Mouse (Mus musculus): ENCODE data around the gene 1110059E24Rik.

1110059E24Rik gene

GRCm38 (mm10) chr19:21579896-21580295 lies 72.9 kb downstream of the 1110059E24Rik start:
- no peak for DNase-seq (ENCODE audit: extremely low read depth, low read depth, low spot score)

- no peak for DNase-seq (ENCODE audit: extremely low read depth, low read depth, low spot score)
Measured at GRCm38 (mm10) chr19:21577443-21577842, 75.3 kb downstream of the 1110059E24Rik start.

- no peak for DNase-seq (ENCODE audit: extremely low read depth, low read depth, low spot score)
Measured at GRCm38 (mm10) chr19:21571986-21572385, 80.8 kb downstream of the 1110059E24Rik start.

- DNase-seq (ENCODE audit: extremely low read depth, low read depth, low spot score): no peak
Measured at GRCm38 (mm10) chr19:21571223-21571980, 81.4 kb downstream of the 1110059E24Rik start.

GRCm38 (mm10) chr19:21570778-21571177 lies 82.0 kb downstream of the 1110059E24Rik start:
- DNase-seq (ENCODE audit: extremely low read depth, low read depth, low spot score): no peak

GRCm38 (mm10) chr19:21568528-21569185 lies 84.1 kb downstream of the 1110059E24Rik start:
- DNase-seq (ENCODE audit: extremely low read depth, low read depth, low spot score): no peak

DNA sequence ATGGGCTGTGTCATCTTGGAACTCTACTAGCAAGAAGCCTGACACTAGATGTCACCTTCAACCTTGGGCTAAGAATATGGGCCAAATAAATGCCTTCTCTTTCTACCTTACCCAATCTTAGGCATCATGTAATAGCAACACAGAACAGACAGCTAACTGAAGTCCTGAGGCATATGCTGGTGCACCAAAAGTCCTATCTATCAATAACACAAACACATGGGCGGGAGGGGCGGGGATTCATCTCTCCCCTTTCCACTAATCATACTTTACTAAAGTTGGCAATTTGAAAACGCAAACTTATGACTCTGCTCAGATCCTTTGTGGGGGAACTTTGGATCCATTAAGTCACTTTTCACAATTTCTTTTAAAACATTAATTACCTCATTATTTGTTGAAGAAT lies 84.8 kb downstream of the 1110059E24Rik start:
- DNase-seq (ENCODE audit: extremely low read depth, low read depth, low spot score): no peak

- no peak for DNase-seq (ENCODE audit: extremely low read depth, low read depth, low spot score)
Measured at GRCm38 (mm10) chr19:21566484-21566883, 86.3 kb downstream of the 1110059E24Rik start.

- no peak for DNase-seq (ENCODE audit: extremely low read depth, low read depth, low spot score)
Measured at GRCm38 (mm10) chr19:21564461-21564797, 88.3 kb downstream of the 1110059E24Rik start.

DNA sequence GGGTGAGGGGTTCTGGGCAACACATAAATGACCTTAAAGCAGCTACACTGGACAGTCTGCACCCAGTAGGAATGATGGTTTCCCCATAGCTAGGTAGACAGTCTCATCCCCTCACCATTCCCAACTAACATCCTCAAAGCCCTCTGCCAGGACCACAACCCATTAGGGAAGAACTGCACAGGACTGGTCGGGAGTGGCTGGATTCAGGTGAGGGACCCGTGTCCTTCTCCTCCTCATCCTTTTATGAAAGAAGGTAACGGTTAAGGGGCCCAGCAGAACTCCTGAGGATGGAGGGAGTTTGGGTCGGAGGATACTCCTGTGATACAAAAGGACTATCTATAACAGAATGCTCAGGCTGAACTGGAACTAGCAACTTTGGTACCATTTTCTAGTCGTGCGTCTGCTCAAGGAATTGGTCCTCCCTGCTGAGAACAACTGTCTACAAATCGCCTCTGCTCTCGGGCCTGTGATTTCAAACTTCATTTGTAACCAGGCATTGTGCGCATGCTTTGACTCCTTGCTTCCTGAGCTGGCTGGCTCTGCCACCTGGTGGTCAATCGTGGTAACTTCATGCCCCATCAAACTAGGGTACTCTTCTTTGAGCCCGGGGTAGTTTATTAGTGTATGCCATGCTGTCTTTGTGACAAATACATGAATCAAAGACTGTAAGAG lies 88.9 kb downstream of the 1110059E24Rik start:
- no peak for DNase-seq (ENCODE audit: extremely low read depth, low read depth, low spot score)

DNA sequence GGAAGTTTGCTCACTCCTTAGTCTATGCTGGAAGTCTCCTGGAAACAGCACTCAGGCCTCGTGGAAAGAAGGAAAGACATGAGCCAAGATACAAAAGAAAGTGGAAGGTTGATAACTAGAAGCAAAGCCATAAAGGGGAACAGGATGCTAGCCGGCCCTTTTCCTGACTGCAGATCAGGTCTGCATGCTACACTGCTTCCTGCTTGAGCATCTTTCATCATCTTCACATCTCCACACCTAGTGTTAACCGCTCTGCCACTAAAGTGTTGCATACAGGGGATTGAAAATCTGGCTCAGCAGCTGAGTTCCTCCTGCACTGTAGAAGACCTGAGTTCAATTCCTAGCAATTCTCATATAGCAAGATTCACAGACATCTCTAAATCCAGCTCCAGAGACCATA lies 89.8 kb downstream of the 1110059E24Rik start:
- DNase-seq (ENCODE audit: extremely low read depth, low read depth, low spot score): no peak

DNA sequence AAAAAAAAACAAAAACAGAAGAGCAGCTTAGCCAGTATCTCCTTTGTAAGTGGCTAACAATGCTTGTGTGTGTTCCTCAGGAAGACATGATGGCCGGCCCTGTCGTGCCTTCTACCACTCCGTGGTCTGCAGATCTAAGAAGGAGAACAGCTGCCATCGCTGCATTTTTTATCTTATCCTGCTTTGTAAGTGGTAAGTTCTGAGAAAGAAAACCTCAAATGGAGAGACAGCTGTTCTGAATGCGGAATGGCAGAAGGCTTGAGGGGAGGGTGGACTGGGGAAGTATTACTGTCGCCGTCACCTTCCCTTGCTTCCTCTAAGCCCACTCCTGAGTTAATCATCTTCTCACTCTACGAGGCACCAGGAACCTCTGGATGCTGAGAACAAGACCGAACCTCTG lies 100.0 kb downstream of the 1110059E24Rik start:
- DNase-seq (ENCODE audit: extremely low read depth, low read depth, low spot score): no peak

DNA sequence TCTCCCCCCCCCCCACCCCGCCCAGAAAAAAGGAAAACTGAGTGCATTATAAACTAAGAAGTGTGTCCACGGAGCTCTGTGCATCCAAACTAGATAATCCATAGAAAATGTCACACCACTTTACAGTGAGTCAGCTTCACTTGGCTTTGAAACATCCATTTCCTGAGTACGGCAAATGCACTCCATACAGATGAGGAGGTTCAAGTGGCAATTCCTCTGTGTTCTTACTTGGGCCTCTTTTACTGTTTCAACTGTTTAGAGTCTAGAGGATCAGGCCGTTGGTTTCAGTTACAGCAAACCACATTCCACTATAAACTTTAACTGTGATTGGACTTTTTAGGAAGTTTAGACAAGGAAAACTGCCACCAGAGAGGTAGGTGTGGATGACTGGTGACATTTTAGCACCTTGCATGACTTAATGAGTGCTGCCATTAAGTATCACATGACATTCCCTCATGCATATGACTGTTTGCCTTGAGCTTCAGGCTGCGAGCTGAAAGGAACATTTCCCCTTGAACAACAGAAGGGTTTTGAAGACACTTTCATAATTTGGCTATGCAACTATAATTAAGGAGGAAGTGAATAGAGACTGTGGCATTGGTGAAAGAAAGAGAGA lies 100.7 kb downstream of the 1110059E24Rik start:
- no peak for DNase-seq (ENCODE audit: extremely low read depth, low read depth, low spot score)

DNA sequence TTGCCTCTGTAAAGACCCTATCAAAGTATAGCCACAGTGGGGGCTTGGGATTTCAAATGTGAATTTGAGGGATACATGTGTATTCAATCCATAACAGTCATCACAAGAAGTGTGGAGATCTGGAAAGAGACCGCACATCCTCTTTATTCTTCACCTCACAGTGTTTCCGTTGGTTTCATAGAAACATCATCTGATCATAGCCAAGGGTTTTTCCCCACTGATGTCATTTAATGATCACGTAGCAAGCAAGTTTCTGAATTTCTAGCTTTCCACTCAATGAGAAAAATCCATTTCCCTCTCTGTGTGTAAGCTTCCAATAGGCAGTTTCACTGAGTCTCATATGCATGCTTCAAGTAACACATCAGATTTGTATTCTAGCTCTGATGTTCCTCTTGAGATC lies 103.1 kb downstream of the 1110059E24Rik start:
- no peak for DNase-seq (ENCODE audit: extremely low read depth, low read depth, low spot score)

DNA sequence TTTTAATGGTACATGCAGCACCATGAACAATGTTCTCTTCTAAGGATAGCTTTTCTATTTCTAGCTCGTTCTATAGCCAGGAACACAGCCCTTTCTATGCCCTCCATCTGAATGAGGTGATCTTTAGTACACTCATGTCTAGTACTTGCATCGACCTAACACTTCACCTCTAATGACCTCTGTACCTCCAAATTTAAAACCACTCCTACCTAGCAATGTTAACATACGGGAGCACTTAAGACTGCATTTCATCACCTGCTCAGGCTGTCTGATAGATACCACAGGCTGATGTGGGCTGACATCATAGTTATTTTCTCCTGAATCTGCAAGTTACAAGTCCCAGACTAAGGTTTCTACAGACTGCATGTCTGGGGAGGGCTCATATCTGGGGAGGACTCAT lies 103.8 kb downstream of the 1110059E24Rik start:
- DNase-seq (ENCODE audit: extremely low read depth, low read depth, low spot score): no peak

- DNase-seq (ENCODE audit: extremely low read depth, low read depth, low spot score): no peak
Measured at GRCm38 (mm10) chr19:21537125-21537524, 115.7 kb downstream of the 1110059E24Rik start.

All from fat pad, adult 2 months (tissue).